Mouse (Mus musculus) hindbrain, embryonic 14.5 days (tissue): ENCODE data around the gene Olfr194. TPM values are rescaled to one million over a fixed set of nuclear protein-coding genes. Genes with fewer than 3 reads are reported as not detected.
"Not testable (repeated sequence)": the region's sequence is repeated elsewhere in the genome, so short reads cannot be mapped to it uniquely, and the experiment has no call there.

Experiments
- ATAC-seq: fragments of 200-750 bp; cut with Nextera tagmentation; 2 replicates; pipeline ENCODE4 v1.8.0; 2017; ENCODE audit warnings: moderate number of reproducible peaks, mild to moderate bottlenecking, moderate TSS enrichment, moderate library complexity; ENCODE audit not compliant: low FRiP score
- DNase-seq: peaks from one replicate; pipeline ENCODE4 v3.0.0-alpha.2; 2015; ENCODE audit warnings: low spot score
- H3K27ac ChIP-seq: fragments of 300-500 bp; sonication (generic); 2 replicates; pipeline ENCODE4 v1.5.1; 2014; ENCODE audit warnings: mild to moderate bottlenecking, moderate library complexity
- H3K27me3 ChIP-seq: fragments of 300-500 bp; sonication (generic); 2 replicates; pipeline ENCODE4 v1.6.1; 2014; ENCODE audit warnings: mild to moderate bottlenecking, low read length, mixed read lengths; ENCODE audit not compliant: control insufficient read depth, insufficient read depth
- H3K36me3 ChIP-seq: fragments of 300-500 bp; sonication (generic); replicated peaks from 2 replicates; pipeline ENCODE4 v1.6.1; 2014; ENCODE audit not compliant: control insufficient read depth, insufficient read depth
- H3K4me1 ChIP-seq: fragments of 300-500 bp; sonication (generic); replicated peaks from 2 replicates; pipeline ENCODE4 v1.6.1; 2014; ENCODE audit warnings: antibody characterized with exemption, low read length, mixed read lengths; ENCODE audit not compliant: control insufficient read depth, insufficient read depth
- H3K4me2 ChIP-seq: fragments of 300-500 bp; sonication (generic); replicated peaks from 2 replicates; pipeline ENCODE4 v1.6.1; 2014; ENCODE audit warnings: mild to moderate bottlenecking, moderate library complexity
- H3K4me3 ChIP-seq: fragments of 300-500 bp; sonication (generic); replicated peaks from 2 replicates; pipeline ENCODE4 v1.5.1; 2014; ENCODE audit warnings: mild to moderate bottlenecking, low read length
- H3K9ac ChIP-seq: fragments of 300-500 bp; sonication (generic); 2 replicates; pipeline ENCODE4 v1.6.1; 2014
- H3K9me3 ChIP-seq: fragments of 300-500 bp; sonication (generic); 2 replicates; pipeline ENCODE4 v1.6.1; 2016; ENCODE audit warnings: low read length; ENCODE audit not compliant: control insufficient read depth
- WGBS: fragments of 180-500 bp; shearing (Covaris S2); extraction: QIAGEN DNeasy Blood & Tissue Kit; methylation state at CpG from one replicate; pipeline ENCODE4 v1.1.7; 2014; 5-methylcytosine and 5-hydroxymethylcytosine counted together
- polyA plus RNA-seq: library from polyadenylated mRNA; unstranded; fragments of >200 nt; fragmentation: Nextera tagmentation; extraction: Ambion mirVana; gene quantifications from 2 replicates; pipeline ENCODE4 v1.2.1, GENCODE M21; 2014

Gene Olfr194
- polyA plus RNA-seq, 1 experiment from 2014 or later: not detected

DNA sequence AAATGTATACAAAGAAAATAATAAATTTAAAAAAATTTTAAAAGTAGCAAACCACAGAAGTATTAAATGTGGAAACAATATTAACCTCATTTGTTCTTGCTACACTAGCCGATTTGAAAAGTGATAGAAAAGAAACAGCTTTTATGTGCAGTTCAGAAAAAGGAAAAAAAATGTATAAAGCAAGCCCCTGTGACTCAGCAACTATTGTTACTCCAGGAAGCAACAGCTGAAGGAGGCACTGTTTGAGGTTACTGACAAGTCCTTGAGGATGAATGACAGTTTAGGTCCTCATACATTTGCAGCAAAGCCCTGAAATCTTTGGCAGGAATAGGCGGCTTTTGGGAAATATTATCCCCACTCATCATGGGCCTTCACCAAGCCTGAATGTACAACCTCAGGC lies 39.8 kb downstream of the Olfr194 start:
- not testable (repeated sequence) for H3K9ac ChIP-seq, DNase-seq, H3K4me1 ChIP-seq, H3K27ac ChIP-seq, H3K4me2 ChIP-seq, H3K4me3 ChIP-seq, H3K36me3 ChIP-seq, ATAC-seq, H3K27me3 ChIP-seq, H3K9me3 ChIP-seq
- WGBS: 92% methylated on average over 2 of the region's 2 CpGs

DNA sequence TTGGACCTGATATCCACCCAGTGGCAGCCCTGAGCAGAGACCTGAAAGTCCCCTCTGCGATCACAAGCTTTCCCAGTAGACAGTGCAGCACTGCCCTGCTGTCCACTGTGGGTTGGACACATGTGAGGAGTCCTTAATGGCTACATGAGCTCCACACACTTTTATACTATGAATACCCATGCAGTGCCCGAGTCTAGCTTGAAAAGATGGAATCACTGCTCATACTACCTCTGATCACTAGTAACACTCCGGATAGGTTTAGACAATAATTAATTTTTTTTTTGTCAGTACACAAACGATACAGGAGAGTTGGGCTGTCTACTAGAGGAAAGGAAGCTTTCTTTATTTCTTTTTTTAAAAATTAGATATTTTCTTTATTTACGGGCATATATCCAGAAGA lies 43.0 kb downstream of the Olfr194 start, which contains the start of gene Olfr190:
Gene Olfr190 (minus strand): TSS at position 101 of the 400 bp plus-strand sequence.
- H3K27me3 ChIP-seq: no peaks in the 10 kb centered on the region
- H3K27ac ChIP-seq: no peak within 1 kb of the TSS
- no peak within 1 kb of the TSS for H3K4me2 ChIP-seq
- 96% methylated on average over 5 of the region's 5 CpGs for WGBS
- no peaks in the 10 kb centered on the region for H3K4me1 ChIP-seq
- H3K4me3 ChIP-seq: no peak within 1 kb of the TSS
- H3K9ac ChIP-seq: no peak within 1 kb of the TSS
- DNase-seq: no peak
- no peaks in the 10 kb centered on the region for H3K9me3 ChIP-seq
- H3K36me3 ChIP-seq: no peaks in the 10 kb centered on the region
- ATAC-seq: no peak

DNA sequence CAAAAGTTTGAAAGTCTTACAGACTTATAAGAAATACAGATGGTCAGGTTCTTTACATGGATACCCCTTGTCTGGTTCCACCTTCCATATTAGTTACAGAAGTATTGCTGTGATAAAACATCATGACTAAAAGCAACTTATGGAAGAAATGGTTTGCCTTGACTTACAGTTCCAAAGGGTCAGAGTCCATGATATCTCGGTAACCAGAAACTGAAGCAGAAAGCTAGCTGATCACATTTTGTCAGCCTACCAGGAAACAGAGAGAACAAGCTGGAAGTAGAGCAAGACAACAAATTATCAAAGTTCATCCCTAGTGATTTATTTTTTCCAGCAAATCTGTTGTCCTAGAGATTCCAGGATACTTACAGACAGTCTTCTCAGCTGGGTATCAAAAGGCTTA lies 47.3 kb downstream of the Olfr194 start:
- no peaks in the 10 kb centered on the region for H3K27me3 ChIP-seq
- no peaks in the 10 kb centered on the region for H3K4me1 ChIP-seq
- H3K4me2 ChIP-seq: no peak overlapping the region
- no peaks in the 10 kb centered on the region for H3K9me3 ChIP-seq
- no peaks in the 10 kb centered on the region for H3K36me3 ChIP-seq
- H3K27ac ChIP-seq: no peak overlapping the region
- DNase-seq (no peak), ATAC-seq (no peak)
- H3K4me3 ChIP-seq: no peak overlapping the region
- WGBS: 83% methylated on average over 1 of the region's 1 CpGs
- no peak overlapping the region for H3K9ac ChIP-seq

DNA sequence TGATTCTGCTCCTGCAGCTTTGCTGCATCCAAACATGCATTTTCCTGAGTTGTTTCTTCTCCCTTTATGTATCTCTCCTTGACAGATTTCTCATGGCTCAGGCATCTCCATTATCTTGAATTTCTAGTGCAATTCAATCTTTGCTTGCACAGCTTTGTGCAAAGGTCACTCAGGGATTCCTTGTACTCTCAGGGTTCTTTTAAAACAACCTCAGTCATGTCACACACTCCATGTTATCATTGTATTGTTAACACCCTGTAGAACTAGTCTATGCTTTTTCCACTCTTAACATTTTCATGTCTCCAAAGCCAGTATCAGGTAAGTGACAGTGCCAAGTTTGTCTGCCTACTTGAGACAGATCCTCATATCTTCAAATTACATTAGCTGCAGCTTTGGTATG lies 49.1 kb downstream of the Olfr194 start:
- no peak for ATAC-seq
- DNase-seq: no peak
- Histone ChIP-seq H3K4me2 (no peak overlapping the region), H3K27ac (no peak overlapping the region), H3K9me3 (no peaks in the 10 kb centered on the region), H3K36me3 (no peaks in the 10 kb centered on the region), H3K9ac (no peak overlapping the region), H3K4me3 (no peak overlapping the region), H3K4me1 (no peaks in the 10 kb centered on the region), H3K27me3 (no peaks in the 10 kb centered on the region)

Other genes with a start within 250 kb of the Olfr194 start
- not detected in 2 replicates for gene Olfr177, start 246.3 kb downstream of the Olfr194 start, polyA plus RNA-seq
- gene Olfr178, start 229.0 kb downstream of the Olfr194 start, polyA plus RNA-seq: not detected in 2 replicates
- gene Olfr181, start 192.3 kb downstream of the Olfr194 start, polyA plus RNA-seq: not detected in 2 replicates
- gene Olfr180, start 191.7 kb downstream of the Olfr194 start, polyA plus RNA-seq: not detected in 2 replicates
- gene Olfr183, start 125.7 kb downstream of the Olfr194 start, polyA plus RNA-seq: not detected in 2 replicates
- gene Olfr186, start 90.8 kb downstream of the Olfr194 start, polyA plus RNA-seq: not detected in 2 replicates
- not detected in 2 replicates for gene Olfr187, start 81.3 kb downstream of the Olfr194 start, polyA plus RNA-seq
- not detected in 2 replicates for gene Olfr190, start 43.1 kb downstream of the Olfr194 start, polyA plus RNA-seq
- gene Olfr191, start 31.2 kb downstream of the Olfr194 start, polyA plus RNA-seq: not detected in 2 replicates
- not detected in 2 replicates for gene Olfr193, start 9.2 kb downstream of the Olfr194 start, polyA plus RNA-seq
- not detected in 2 replicates for gene Olfr195, start 26.0 kb upstream of the Olfr194 start, polyA plus RNA-seq
- not detected in 2 replicates for gene Olfr196, start 49.4 kb upstream of the Olfr194 start, polyA plus RNA-seq
- gene Olfr198, start 82.5 kb upstream of the Olfr194 start, polyA plus RNA-seq: not detected in 2 replicates
- not detected in 2 replicates for gene Olfr199, start 98.7 kb upstream of the Olfr194 start, polyA plus RNA-seq
- not detected in 2 replicates for gene Olfr201, start 151.6 kb upstream of the Olfr194 start, polyA plus RNA-seq
- gene Olfr202, start 165.7 kb upstream of the Olfr194 start, polyA plus RNA-seq: not detected in 2 replicates
- not detected in 2 replicates for gene Olfr203, start 177.8 kb upstream of the Olfr194 start, polyA plus RNA-seq
- gene Olfr204, start 197.2 kb upstream of the Olfr194 start, polyA plus RNA-seq: not detected in 2 replicates
- not detected in 2 replicates for gene Olfr205, start 210.1 kb upstream of the Olfr194 start, polyA plus RNA-seq
- gene Olfr206, start 228.2 kb upstream of the Olfr194 start, polyA plus RNA-seq: not detected in 2 replicates
- not detected in 2 replicates for gene Olfr209, start 242.9 kb upstream of the Olfr194 start, polyA plus RNA-seq